9 mouse cellular contexts compared by ENCODE assay signal in the genomic region with DNA sequence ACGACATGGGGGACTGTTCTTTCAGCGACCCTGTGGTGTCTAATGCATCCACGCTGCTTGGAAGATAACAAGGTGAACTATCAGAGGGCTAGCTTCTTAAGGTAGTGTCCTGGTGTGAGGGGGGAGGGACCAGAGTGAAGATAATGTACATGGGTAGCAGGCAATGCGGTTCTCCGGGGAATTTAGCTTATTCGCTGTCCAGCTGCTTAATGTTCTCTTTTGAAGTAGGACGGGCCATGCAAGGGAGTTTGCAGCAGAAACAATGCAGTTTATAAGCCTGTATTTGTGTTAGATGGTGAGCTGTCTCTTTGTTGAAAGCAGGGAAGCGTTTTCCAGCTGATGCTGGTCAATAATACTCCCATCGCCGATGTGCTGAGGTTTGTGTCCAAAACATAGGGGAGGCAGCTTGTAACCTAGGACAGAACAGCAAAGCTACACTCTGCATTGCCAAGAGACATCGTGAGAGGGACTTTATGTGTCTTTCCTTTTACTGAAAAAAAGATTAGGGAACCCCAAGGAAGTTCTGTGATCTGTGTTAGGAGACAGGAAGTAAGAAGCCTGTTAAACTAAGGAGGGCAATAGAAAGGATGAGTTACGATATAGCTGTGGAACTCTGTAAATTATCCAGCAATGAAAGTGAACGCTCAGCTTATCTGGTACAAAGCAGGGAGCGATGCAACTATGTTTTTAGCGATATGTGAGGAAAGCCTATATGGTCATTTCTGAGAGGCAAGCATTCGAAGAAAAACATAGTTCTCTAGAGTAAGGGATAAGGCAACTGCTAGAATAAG. TPM values are rescaled to one million over a fixed set of nuclear protein-coding genes. Genes with fewer than 3 reads are reported as not detected.
DNase-seq lines count a peak whose midpoint lies in the region; ATAC-seq and TF ChIP-seq lines count a peak whose summit lies in the region.
"Had no signal": no experiment of that assay in that cellular context is flagged by ENCODE, and none has a peak within 500 bp of the region (broad histone marks: within the 10 kb centered on the region; RNA-seq: fewer than 3 reads in every experiment).

No protein-coding gene starts in this region.

- peak overlapping the region; percentile 50 for H3K9ac ChIP-seq in forebrain, postnatal 0 days
- peak overlapping the region; percentile 63 for H3K9ac ChIP-seq in midbrain, embryonic 13.5 days (replicated peaks)

- H3K27me3 ChIP-seq in forebrain, postnatal 0 days (ENCODE audit: insufficient read depth, low read length), result no peaks in the 10 kb centered on the region
- H3K27me3 ChIP-seq in midbrain, embryonic 13.5 days, result no peaks in the 10 kb centered on the region

- H3K4me2 ChIP-seq in forebrain, postnatal 0 days (ENCODE audit: low read depth), result peak overlapping the region; percentile 73
- peak overlapping the region; percentile 86 for H3K4me2 ChIP-seq in midbrain, embryonic 13.5 days (replicated peaks)

- intact Hi-C loops in gastrocnemius, adult 2 months (cut with DNase I), result no loop called here

- peak overlapping the region; percentile 50 for H3K4me3 ChIP-seq in forebrain, postnatal 0 days (ENCODE audit: low read depth, low read length)
- H3K4me3 ChIP-seq in midbrain, embryonic 13.5 days (replicated peaks), result peak overlapping the region; percentile 50
- no peak overlapping the region for H3K4me3 ChIP-seq in gastrocnemius, adult 2 months

- H3K4me1 ChIP-seq in forebrain, postnatal 0 days (ENCODE audit: insufficient read depth), result no peaks in the 10 kb centered on the region
- peaks cover 6% of the 10 kb centered on the region; the same call in 1 of the 2 replicates for H3K4me1 ChIP-seq in midbrain, embryonic 13.5 days (replicated peaks)

- no peaks in the 10 kb centered on the region for H3K36me3 ChIP-seq in forebrain, postnatal 0 days (ENCODE audit: insufficient read depth)
- no peaks in the 10 kb centered on the region for H3K36me3 ChIP-seq in midbrain, embryonic 13.5 days

- peak; percentile 16; the same call in 1 of the 2 replicates for ATAC-seq in forebrain, postnatal 0 days
- ATAC-seq in midbrain, embryonic 13.5 days, result peak; percentile 80

- no peaks in the 10 kb centered on the region for H3K9me3 ChIP-seq in forebrain, postnatal 0 days (ENCODE audit: low read length)
- H3K9me3 ChIP-seq in midbrain, embryonic 13.5 days, result no peaks in the 10 kb centered on the region

- TF ChIP-seq CTCF in forebrain, postnatal 0 days (IDR thresholded peaks at IDR 0.05; ENCODE audit: low read depth), result no peak
- TF ChIP-seq CTCF in gastrocnemius, adult 2 months (IDR thresholded peaks at IDR 0.05), result no peak

- DNase-seq in kidney, postnatal 14 days, result peak; percentile 0
- no peak for DNase-seq in kidney, postnatal 25 days
- peak; percentile 71 for DNase-seq in cerebellum, adult 9-10 months
- DNase-seq in forebrain, postnatal 0 days, result peak; percentile 39
- DNase-seq in lung, postnatal 10 days, result no peak
- DNase-seq in spleen, postnatal 4 days (ENCODE audit: low spot score in 2 of 2), result no peak
- no peak for DNase-seq in gastrocnemius, adult 2 months

- H3K27ac ChIP-seq in forebrain, postnatal 0 days (ENCODE audit: low read depth, low read length), result peak overlapping the region; percentile 11; the same call in 1 of the 2 replicates
- H3K27ac ChIP-seq in midbrain, embryonic 13.5 days, result peak overlapping the region; percentile 57; the same call in 1 of the 2 replicates
- no peak overlapping the region for H3K27ac ChIP-seq in gastrocnemius, adult 2 months

- WGBS in forebrain, postnatal 0 days, result 16% methylated on average over 16 of the region's 16 CpGs
- 16% methylated on average over 16 of the region's 16 CpGs for WGBS in midbrain, embryonic 13.5 days

RNA-seq across cellular contexts. Expression of a gene that starts 0.9 kb away (rescaled TPM):
- total RNA-seq in forebrain, postnatal 0 days (2014; rRNA removed), result 15.8 and 22.6 TPM in 2 replicates
- 5.0 and 8.6 TPM in 2 replicates for polyA plus RNA-seq in forebrain, postnatal 0 days (2015; fragmentation: Nextera tagmentation; extraction: Ambion mirVana)
- polyA plus RNA-seq in midbrain, embryonic 13.5 days (2015; fragmentation: Nextera tagmentation; extraction: Ambion mirVana), result 5.9 and 6.7 TPM in 2 replicates
- total RNA-seq in gastrocnemius, adult 2 months (2021), result not detected
- polyA plus RNA-seq: large intestine, adult 2 months had no signal

Comparison
In these comparisons a context has a peak if more than half of its experiments do, and no peak if none do; other contexts are left out.
1. DNase-seq: peak in kidney, postnatal 14 days (single experiment), cerebellum, adult 9-10 months (single experiment) and forebrain, postnatal 0 days (single experiment); none in kidney, postnatal 25 days (0 of 2), lung, postnatal 10 days (single experiment), spleen, postnatal 4 days (0 of 2) and gastrocnemius, adult 2 months (single experiment).
2. RNA of a gene that starts 0.9 kb away (total RNA-seq): 15.8 to 22.6 TPM in forebrain, postnatal 0 days; not detected in gastrocnemius, adult 2 months; every median in the first group is over 10 times any median in the second.